Mouse (Mus musculus) layer of hippocampus, postnatal 25 days (tissue): ENCODE results near the gene Prm1. TPM values are rescaled to one million over a fixed set of nuclear protein-coding genes. Genes with fewer than 3 reads are reported as not detected.
A peak's percentile ranks its signal among the peaks of the same experiment; 100 is the strongest.
"Not testable (repeated sequence)": the region's sequence is repeated elsewhere in the genome, so short reads cannot be mapped to it uniquely, and the experiment has no call there.

ENCODE experiments used
- DNase-seq, 2 experiments: peaks; one replicate each; pipeline ENCODE4 v3.0.0; 2022; ENCODE audit warnings: mixed read lengths in 2 of 2, low spot score in 1 of 2; ENCODE audit errors: extremely low spot score in 1 of 2
- total RNA-seq, 2 experiments: library from RNA; stranded (reverse); gene quantifications; 2 replicates each; pipeline ENCODE4 v1.2.3; 2021

Prm1 gene
- not detected for total RNA-seq

DNA sequence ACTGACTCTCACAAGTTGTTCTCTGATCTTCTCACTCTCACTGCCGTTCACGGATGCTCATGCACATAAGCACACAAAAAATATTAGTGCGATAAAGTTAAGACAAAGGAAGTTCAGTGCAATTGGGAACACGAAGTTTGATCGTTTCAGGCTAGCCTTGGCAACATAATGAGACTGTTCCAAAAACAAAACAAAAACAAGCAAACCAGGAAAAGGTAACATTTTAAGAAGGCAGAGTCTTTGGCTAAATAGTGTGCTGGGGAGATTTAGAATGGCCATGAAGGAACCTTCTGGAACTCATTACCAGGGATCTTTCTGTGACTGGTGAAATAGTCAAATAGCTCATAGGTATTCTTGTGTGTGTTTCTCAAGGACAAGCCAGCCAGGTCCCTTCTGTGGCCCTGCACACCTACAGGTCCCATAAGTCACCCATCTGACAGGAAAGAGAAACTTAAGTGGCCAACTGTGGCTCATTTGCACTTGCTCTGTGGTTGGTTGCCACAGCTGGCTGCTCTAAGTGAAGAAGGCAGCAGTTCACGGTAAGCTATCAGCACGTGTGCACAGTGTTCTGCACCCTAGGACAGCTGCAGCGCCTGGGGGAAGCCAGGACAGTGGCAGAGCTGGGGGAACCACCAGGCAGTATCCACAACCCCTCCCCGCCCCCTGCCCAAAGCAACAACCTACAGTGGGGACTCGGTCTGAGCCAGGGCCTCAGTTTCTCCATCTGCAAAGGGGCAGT is at the start of gene Prm1:
Gene Prm1, minus strand, starts transcription at position 51 of the 739 bp plus-strand sequence.
- no peak for DNase-seq

DNA sequence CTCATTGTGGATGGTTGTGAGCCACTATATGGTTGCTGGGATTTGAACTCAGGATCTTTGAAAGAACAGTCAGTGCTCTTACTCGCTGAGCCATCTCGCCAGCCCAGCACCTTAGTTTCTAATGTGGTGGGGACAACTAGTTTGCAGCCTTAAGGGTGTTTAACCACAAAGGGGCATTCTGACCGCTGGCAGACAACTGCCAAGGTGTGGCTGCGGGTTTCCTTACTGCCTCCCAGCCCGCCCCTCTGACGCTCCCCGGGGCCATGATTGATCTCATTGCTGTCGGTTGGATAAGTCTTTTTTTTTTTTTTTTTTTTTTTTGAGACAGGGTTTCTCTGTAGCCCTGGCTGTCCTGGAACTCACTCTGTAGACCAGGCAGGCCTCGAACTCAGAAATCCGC is 46.6 kb upstream of the Prm1 start:
- not testable (repeated sequence) for DNase-seq

DNA sequence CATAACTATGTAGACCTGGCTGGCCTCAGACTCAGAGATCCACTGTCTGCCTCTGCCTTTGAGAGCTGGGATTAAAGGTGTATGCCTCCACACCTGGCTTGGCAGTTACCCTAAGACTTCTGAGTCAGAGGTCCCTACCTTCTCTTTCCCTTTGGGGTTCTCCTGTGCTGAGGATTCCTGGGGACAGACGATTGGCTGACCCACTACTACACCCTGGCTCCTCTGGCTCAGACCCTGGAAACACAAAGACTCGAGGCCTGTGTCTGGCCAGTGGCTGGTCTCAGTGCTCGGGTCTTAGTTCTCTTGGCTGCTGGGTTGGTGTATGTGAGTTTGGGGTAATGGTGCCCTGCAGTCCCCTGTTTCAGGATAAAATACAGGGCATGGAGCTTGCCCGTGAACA is 45.3 kb upstream of the Prm1 start:
- no peak for DNase-seq

DNA sequence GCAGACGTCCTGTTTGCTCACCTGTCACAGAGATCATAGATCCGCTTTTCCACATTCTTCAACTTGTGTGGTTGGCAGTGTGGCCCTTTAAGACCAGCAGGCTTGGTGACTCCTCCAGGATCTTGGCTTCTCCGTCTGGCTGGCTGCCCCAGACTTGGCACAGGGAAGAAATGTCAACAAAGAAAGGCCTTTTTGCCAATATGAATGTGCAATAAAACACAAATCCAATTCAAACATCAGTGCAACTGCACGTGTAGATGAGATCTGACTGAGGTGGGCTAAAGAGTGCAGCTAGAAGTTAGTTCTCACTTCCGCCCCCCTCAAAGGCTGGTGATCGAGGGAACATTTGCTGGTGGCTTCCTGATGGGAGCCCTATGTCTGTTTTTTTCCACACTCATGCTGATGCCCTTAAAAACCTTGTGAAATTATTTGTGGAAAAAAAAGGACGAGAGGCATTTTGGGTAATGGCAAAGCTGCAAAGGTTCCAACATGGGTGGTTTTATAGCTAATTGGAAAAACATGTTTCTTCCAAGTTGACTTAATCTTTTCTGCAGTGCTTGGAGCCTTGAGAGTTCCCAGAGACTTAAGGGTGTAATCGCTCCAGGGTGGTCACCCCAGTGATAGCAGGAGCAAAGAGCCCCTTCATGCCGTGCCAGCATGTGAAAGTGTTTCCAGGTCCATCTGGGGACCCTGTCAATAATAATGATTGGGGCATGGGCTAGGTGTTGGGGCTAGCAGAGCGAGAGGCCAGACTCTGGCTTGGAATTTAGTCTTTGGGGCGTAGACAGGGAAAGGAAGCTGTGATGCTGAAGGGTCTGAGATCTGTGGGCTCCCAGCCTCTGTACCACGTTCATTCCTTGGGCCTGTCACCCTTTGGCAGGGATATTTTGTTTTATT is 44.6 kb upstream of the Prm1 start:
- peak in 1 of 2 experiments; percentile 45 for DNase-seq

DNA sequence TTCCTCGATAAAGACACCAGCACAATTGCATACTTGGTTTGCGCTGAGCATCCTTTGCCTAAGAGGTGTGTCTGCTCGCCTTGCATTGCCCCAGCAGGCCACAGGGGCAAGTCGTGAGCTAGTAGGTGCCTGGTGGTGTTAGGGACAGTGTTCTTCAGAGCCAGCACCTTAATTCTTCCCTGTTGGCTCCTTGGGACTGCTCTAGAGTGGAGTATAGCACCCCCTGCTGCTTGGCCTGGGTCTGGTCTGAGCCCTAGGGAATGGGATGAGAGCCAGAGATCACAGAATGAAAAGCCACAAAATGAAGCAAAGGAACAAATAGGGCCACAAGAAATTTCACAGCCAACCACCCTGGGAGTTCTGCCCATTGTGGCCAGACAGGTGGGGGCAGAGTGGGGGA is 40.9 kb upstream of the Prm1 start:
- DNase-seq: peak; percentile 42 to 72

DNA sequence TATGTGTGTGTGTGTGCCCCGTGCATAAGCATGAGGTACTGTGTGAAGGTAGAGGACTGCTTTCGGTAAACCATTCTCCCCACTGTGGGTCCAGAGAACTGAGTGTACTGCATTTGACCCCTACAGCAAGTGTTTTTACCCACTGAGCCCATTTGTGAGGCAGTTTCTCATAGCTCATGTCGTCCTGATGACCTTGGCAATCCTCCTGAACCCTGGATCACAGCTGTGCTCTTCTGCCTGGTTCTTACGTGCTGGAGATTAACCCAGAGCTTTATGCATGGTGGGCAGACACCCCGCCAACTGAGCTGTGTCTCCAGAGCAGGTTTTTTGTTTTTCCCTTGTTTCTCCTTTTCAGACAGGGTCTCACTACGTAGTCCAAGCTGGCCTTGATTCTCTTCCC is 40.3 kb upstream of the Prm1 start:
- no peak for DNase-seq

DNA sequence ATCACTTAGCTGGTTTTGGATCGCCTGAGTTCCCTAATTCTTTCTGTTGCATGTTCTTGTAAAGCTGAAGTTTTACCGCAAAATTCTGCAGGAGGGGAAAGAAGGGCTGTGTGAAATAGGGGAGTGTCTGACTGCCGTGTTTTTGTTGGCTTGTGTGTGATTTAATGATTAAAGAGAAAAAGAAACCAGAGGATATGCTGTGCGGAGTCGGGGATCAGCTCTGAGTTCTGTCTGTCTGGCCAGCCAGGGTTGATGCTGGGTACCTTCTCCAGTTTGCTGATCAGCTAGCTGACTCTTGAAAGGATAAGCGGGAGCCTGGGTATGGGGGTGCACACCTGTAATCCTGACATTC is 38.7 kb upstream of the Prm1 start:
- no peak for DNase-seq

DNA sequence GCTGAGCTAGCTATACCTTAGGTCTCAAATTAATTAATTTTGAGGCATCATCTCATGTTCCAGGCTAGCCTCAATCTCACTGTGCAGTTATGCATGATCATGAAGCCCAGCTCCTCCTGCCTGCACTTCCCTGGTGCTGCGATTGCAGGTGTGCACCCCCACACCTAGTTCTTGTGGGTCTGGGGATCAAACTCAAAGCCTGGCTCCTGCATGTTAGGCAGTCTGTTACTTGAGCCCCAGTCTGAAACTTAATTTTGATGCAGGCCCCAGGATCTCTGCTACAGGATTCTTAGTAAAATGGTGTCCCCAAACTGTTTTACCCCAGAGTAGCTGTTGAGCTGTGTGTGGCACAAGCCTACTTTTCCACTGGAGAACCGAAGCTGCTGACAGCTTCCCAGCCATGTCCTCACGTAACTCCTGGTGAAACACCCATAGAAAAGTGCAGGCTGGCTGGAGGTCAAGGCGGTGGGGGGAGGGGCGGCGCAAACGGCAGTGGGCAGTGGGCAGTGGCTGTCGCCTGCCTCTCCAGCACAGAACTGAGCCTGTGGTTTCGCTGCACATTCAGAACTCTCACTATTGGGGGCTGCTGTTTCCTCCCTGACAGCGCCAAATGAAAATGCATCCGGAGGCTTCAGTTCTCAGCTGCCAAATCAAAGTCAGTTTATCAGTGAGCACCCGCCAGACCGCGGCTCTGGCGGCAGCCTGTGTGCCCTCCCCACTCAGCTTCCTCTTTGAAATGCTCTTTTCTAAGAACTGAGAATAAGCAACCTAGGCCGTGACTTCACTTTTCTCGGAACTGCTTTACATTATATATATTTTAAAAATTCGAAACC is 38.1 kb upstream of the Prm1 start:
- no peak for DNase-seq

DNA sequence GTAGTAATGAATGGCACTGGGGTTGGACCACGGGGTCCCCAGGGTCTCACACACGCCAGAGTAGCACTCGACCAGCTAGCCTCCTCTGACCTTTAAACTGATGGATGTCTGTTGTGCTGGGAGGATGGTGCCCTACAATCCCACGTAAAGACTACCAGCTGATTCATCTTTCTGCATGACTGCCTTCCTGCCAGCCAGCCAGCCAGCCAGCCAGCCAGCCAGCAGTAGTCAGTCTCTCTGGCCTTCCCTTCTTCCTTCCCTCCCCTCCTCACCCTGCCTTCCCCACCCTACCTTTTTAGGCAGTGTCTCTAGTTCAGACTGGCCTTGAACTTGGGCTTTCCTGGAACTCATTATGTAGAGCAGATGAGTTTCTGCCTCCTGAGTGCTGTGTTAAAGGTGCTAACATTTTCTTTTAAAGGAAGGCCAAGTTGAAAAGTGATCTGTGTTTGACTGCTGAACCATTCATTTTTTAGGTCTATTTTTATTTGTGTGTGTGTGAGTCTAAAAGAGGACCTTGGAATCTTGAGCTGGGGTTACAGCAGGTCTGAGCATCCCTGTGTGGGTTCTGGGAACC is 36.7 kb upstream of the Prm1 start:
- no peak for DNase-seq

DNA sequence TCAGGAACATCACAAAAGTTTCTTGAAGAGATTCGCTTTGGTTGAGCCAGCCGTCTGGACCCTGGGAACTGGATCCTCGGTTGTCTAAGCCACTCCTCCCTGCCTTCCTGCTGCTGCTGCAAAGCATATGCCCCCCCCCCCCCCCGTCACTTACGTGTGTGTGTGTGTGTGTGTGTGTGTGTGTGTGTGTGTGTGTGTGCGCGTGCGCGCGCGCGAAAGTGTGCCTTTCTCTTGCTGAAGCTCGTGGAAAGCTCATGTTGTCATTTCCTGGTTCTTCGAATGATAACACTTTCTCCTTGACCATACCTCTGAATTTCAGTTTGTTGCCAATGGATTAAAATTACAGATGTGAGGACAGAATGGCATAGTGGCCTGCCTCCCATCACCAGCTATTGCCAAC is 34.4 kb upstream of the Prm1 start:
- no peak for DNase-seq

DNA sequence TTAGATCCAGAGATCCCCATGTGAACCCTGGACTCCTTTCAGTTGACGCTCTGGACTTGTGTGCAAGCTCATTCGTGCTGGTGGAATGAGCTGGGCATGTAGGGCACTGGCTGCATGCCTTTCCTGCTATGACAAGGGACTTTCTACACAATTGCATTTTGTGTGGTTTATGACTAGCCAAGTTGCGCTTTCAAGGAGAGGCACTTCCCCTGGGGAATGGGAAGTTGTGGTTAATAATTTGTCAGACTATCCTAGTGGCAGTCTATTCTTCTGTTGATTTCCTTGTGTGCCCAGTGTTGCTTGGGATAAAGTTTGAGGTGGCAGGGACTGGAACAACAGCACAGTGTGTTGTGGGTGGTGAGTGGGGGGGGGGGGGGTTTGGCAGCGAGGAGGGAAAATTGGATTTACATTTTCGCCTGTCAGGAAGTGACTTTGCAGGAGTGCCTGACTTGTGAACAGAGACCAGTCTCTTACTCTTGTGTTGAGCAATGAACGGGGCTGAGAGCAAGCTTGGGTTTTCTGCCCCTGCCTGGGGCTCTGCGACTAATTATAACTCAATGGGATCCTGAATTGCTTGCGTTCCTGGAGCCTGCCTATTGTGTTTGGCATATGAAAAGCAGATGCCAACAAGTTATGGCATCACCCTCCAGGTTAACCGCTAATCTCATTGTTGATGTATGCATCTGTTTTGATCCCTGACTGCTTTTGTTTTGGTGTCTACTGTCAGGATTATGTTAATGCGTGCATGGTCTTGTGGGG is 33.0 kb upstream of the Prm1 start:
- DNase-seq: no peak

DNA sequence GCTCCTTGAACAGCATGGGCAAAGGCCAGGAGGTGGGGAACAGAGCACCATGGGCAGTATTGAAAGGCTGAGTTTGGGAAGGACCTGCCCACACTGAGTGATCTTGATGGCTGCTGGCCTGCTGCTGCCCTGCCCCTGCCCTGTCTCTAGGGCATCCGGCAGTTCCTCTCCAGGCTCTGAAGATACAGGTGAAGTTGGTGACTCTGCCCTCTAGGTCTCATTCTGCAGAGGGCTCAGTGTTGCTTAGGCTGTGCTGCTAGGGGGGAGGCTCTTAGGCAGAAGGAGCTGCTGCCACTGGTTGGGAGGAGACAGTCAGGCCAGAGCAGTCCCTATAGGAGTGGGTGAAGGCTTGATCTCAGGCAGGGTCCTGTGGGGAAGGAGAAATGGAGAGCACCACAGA is 32.3 kb upstream of the Prm1 start:
- no peak for DNase-seq

DNA sequence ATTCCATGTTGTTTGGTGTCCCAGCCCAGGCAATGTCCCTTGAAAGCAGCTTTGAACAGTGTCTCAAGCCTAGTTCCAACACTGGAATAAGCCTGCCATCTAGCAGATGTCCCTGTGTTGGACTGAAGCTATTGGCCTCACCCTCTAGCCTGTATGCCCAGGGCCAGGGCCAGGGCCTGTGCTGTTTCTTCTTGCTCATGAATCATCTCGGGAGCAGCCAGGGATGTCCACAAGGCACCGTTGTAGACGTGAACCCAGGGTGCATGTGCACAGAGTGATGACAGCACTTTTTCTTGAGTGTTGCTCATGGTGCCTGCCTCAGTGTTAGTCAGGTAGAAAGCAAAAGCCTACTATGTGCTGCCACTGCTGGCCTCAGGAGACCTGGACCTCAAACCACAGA is 31.6 kb upstream of the Prm1 start:
- DNase-seq: no peak

DNA sequence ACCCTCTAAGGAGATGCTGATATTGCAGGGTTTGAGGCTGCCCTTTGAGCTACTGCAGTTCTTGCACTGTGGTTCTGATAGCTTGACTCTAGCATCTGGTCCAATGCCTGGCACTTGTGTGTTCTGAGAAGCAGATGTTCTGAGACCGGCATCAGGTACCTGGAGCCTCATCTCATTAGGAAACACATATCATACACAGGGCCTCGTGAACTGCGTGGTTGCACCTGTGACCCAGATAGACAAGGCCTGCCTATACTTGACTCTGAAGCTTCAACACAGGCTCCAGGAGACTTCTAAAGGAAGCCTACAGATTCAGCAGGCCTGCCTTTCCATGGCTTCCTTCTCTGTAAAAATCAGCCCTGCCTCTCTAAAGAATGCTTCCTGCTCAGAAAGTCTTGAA is 30.7 kb upstream of the Prm1 start:
- no peak for DNase-seq

DNA sequence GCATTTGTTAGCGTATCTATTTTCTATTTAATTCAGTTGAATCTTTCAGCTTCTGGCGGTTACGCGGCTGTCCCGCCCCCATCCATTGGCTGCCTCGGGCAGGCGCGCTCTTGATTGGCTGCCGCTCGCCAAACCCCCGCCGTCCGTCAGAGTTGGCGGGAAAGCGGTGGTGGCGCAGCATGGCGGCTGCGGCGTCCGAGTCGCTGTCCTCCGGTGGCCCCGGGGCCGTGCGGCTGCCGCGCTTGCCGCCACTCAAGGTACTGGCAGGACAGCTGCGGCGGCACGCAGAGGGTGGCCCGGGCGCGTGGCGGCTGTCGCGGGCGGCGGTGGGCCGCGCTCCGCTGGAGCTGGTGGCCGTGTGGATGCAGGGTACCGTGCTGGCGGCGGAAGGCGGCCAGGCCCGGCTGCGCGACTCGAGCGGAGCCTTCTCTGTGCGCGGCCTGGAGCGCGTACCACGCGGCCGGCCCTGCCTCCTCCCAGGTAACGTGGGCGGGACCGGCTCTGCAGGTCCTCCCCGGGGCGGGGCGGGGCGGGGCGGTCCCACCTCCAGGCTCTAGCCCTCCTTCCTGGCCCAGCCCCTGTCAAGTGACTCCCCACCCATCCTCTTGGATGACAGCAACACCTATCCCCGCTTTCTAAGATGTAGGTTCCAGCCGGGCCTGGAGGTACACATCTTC is 29.4 kb upstream of the Prm1 start, which contains the start of gene Rmi2:
Gene Rmi2, plus strand, starts transcription at position 149 of the 677 bp plus-strand sequence.
- DNase-seq: peak; percentile 54 to 68

DNA sequence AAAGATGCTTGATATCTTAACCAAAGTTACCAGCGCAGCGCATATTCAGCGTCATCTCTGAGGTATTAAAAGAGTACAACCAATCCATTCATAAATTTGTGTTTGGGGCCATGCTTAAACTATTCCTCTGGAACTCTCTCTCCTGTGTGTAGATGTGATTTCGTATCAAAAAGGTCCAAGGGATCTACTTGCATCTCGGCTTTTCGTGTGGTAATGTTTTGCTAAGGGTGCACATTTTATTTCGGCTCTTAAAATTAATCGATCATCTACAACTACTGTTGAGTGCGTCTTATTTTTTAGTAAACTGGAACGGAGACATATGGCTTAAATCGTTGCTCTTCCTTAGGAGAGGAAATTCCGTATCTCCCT is 28.9 kb upstream of the Prm1 start:
- DNase-seq: no peak

DNA sequence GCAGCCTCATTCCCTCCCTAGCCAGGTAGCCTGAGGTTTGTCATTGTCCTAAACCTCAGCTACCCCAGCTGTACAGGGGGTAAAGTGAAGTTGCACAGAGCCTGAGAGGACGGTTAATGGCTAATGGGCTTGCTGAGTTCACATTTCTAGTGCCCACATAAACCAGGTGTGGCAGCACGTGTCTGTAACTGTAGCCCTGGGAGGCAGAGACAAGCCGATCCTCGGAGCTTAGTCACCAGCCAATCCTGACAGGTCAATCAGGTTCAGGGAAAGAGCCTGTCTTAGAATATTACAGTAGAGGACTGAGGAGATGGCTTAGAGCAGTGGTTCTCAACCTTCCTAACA is 22.8 kb upstream of the Prm1 start:
- DNase-seq: no peak

DNA sequence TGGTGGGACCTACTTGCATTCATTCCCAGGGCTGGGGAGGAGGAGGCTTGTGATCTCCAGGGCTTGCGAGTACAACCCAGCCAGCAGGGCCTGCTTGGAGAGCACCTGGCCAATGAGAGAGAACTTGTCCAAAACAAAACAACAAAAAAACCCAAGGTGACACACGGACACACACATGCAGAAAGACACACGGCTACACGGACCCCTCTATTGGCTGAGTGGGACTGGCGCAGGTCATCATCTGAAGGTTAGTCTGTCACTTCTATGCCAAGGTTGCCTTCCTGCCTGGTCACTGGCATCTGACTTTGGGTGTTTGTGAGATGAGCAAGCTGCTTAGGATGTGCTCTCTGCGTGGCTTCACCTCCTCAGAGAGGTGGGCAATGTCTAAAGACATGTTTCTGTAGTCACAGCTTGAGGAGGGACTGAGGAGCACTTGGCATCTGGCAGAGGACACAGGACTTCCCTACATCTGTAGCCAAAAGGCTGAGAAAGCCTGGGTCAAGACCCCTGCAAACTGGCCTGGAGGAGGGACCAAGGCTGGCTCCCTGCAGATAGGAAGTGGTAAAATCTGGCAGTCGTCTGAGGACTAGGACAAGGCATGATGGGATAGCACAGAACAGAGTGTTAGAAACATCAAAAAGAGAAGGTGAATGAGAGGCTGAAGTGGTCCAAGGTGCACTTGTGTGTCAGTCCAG is 22.3 kb upstream of the Prm1 start:
- no peak for DNase-seq

DNA sequence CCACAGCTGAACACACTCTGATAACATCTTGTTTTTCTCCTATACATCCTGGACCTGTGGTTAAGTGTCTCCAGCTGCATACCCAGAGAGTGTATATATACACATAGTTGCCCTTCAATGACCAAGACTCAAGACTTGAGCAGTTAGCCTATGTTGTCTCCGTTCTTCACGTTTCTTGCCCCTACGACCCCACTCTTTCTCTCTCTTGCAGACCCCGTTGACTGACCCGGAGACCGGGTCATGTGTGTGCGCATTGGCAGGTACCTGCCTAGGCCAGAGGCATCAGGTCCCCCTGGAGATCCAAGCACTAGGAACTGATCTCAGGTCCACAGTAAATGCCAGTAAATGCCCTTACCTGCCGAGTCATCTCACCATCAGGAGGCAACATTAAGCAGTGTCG is 21.6 kb upstream of the Prm1 start:
- DNase-seq: no peak
